Mouse (Mus musculus): ENCODE measurements around the gene Prlhr.

The Prlhr gene

GRCm38 (mm10) chr19:60432347-60433129 is 35.6 kb downstream of the Prlhr start:
- no peak for DNase-seq (ENCODE audit: low read depth, low spot score)

GRCm38 (mm10) chr19:60417611-60418010 is 50.5 kb downstream of the Prlhr start:
- DNase-seq (ENCODE audit: low read depth, low spot score): no peak

Data from embryo, embryonic 11.5 days (tissue).